Mouse (Mus musculus): ENCODE results near the gene Tmem50b.

GRCm38 (mm10) chr16:91566002-91566401, 31.6 kb downstream of the Tmem50b start:
- TF ChIP-seq GATA1 (IDR thresholded peaks at IDR 0.05; ENCODE audit: low read length) (no peak), TAL1 (IDR thresholded peaks at IDR 0.05; ENCODE audit: low read length) (no peak)
